Mouse (Mus musculus): ENCODE data around the gene Btbd2.

- peak; percentile 89 for TF ChIP-seq CTCF (IDR thresholded peaks at IDR 0.05; ENCODE audit: low read depth)
- no peak for TF ChIP-seq EP300 (IDR thresholded peaks at IDR 0.05; ENCODE audit: low read depth)
Observed at GRCm38 (mm10) chr10:80687850-80688249, 31.0 kb upstream of the Btbd2 start.

All from liver, embryonic 14.5 days (tissue).